Mouse (Mus musculus) stomach, postnatal 0 days (tissue): ENCODE results near the gene Fuz.

Source experiments
- CTCF ChIP-seq: IDR thresholded peaks from 2 replicates; pipeline ENCODE4 v1.5.1; 2016; ENCODE audit warnings: antibody characterized with exemption, low read depth, mild to moderate bottlenecking, moderate library complexity
- EP300 ChIP-seq: optimal IDR thresholded peaks from 2 replicates; pipeline ENCODE3; 2016; ENCODE audit warnings: antibody characterized with exemption

DNA sequence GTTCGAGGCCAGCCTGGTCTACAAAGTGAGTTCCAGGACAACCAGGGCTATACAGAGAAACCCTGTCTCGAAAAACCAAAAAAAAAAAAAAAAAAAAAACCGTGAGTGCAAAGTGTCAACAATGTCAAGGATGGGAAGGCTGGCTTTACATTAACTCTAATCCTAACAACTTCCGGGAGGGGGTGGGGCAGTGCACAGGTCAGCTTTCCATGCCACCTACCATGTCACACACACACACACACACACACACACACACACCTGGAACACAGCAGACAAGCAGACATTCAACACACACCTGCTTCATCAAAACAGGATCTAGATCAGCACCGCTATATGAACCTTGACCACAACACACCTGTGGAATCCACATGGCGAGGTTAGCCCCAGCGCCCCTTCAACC is 5.7 kb upstream of the Fuz start:
- TF ChIP-seq CTCF (no peak), EP300 (no peak)
